Mouse (Mus musculus) neural tube, embryonic 12.5 days (tissue): ENCODE measurements at regions not wholly inside any gene's neighbourhood (a gene's known extent, or its start where the extent isn't known, plus 50 kb on each side); places are given as distances from the start of the nearest gene placed in this dataset.

Experiments
- ATAC-seq: fragments of 200-750 bp; cut with Nextera tagmentation; 2 replicates; pipeline ENCODE4 v1.8.0; 2017; ENCODE audit warnings: low read depth, mild to moderate bottlenecking, moderate TSS enrichment, moderate library complexity; ENCODE audit not compliant: low FRiP score
- H3K27ac ChIP-seq: fragments of 300-500 bp; sonication (generic); 2 replicates; pipeline ENCODE4 v1.5.1; 2016
- H3K27me3 ChIP-seq: fragments of 300-500 bp; sonication (generic); replicated peaks from 2 replicates; pipeline ENCODE4 v1.6.1; 2016; ENCODE audit warnings: mild to moderate bottlenecking
- H3K36me3 ChIP-seq: fragments of 300-500 bp; sonication (generic); 2 replicates; pipeline ENCODE4 v1.6.1; 2016; ENCODE audit warnings: mild to moderate bottlenecking
- H3K4me1 ChIP-seq: fragments of 300-500 bp; sonication (generic); 2 replicates; pipeline ENCODE4 v1.6.1; 2016
- H3K4me2 ChIP-seq: fragments of 300-500 bp; sonication (generic); replicated peaks from 2 replicates; pipeline ENCODE4 v1.6.1; 2016; ENCODE audit warnings: mild to moderate bottlenecking
- H3K4me3 ChIP-seq: fragments of 300-500 bp; sonication (generic); 2 replicates; pipeline ENCODE4 v1.5.1; 2016
- H3K9ac ChIP-seq: fragments of 300-500 bp; sonication (generic); 2 replicates; pipeline ENCODE4 v1.6.1; 2016; ENCODE audit warnings: mild to moderate bottlenecking
- H3K9me3 ChIP-seq: fragments of 300-500 bp; sonication (generic); 2 replicates; pipeline ENCODE4 v1.6.1; 2016; ENCODE audit warnings: mild to moderate bottlenecking
- WGBS: fragments of 180-500 bp; shearing (Covaris S2); methylation state at CpG from one replicate; pipeline ENCODE4 v1.1.7; 2016; 5-methylcytosine and 5-hydroxymethylcytosine counted together

DNA sequence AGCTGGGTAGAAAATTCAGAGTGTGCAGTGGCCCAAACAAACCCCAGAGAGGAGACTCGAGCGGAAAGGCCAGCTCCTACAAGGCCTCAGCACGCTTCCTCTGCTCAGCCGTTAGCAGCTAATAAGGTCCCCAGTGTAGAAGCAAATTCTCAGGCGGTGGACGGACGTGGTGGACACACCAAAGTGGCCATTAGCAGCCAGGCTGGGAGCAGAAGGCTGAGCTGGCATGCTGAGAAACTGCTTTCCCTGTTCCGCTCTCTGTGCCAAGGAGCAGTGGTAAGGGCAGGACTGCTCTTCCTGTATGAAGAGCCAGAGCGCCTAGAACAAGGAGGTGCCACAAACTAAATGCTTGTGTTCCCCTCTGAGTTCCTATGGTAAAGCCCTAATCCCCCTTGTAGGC, 282.1 kb upstream of the Id2 start:
- WGBS: 80% methylated on average over 9 of the region's 9 CpGs
- H3K4me2 ChIP-seq: no peak overlapping the region
- no peak overlapping the region for H3K4me3 ChIP-seq
- no peak overlapping the region for H3K27ac ChIP-seq
- no peaks in the 10 kb centered on the region for H3K4me1 ChIP-seq
- H3K36me3 ChIP-seq: no peaks in the 10 kb centered on the region
- no peaks in the 10 kb centered on the region for H3K27me3 ChIP-seq
- ATAC-seq: no peak
- H3K9me3 ChIP-seq: no peaks in the 10 kb centered on the region
- H3K9ac ChIP-seq: no peak overlapping the region

DNA sequence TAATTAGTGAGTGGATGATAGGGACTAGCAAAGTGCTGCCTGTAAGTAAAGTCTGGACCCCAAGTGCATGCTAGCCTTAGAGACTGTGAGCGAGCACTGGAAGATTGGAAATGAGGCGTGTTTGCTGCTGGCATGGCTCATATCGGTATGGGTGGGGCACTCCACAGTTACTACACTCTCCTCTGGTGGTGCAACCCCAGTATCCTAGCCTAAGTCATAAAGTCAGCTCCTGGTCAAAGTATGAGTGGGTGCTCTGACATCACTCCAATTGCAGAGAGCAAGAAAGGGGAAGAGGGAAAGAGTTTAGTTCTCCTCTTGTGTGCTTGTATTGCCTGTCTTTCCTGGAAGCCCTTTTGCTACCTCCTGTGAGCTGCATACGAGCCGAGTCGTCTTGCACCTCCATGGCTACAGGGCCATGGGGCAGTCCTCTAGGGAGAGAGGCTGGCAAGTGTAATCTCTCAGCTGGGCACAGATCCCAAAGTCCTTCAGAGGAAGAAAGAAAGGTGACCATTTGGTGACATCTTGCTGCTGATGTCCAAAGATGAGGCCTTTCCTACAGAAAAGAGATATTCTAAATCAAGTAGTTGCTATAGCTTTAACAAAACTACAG, 281.2 kb upstream of the Id2 start:
- H3K27ac ChIP-seq: no peak overlapping the region
- no peak overlapping the region for H3K4me3 ChIP-seq
- no peak overlapping the region for H3K9ac ChIP-seq
- no peak for ATAC-seq
- no peaks in the 10 kb centered on the region for H3K4me1 ChIP-seq
- no peak overlapping the region for H3K4me2 ChIP-seq
- no peaks in the 10 kb centered on the region for H3K36me3 ChIP-seq
- H3K27me3 ChIP-seq: no peaks in the 10 kb centered on the region
- no peaks in the 10 kb centered on the region for H3K9me3 ChIP-seq
- WGBS: 86% methylated on average over 6 of the region's 6 CpGs

DNA sequence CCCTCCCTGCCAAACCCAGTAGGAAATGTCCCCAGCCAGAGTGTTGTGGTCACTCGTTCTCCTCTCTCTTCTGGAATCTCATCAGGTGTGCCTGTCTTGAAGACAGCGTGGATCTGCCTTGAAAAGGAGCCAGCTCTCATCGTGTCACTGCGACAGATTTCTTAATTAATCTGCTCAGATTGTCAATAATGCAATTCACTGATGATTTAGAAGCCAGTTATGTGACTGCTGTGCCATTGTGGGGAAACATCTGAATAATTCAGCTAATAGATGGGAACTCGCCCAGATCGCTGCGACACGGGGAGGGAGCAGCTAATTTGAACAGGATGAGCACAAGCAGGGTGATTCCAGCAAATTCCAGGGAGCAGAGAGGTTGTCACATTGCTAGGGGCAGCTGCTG, 279.5 kb upstream of the Id2 start:
- Histone ChIP-seq H3K4me3 (no peak overlapping the region), H3K4me1 (no peaks in the 10 kb centered on the region), H3K9me3 (no peaks in the 10 kb centered on the region), H3K36me3 (no peaks in the 10 kb centered on the region), H3K9ac (no peak overlapping the region), H3K27me3 (no peaks in the 10 kb centered on the region), H3K4me2 (no peak overlapping the region), H3K27ac (no peak overlapping the region)
- WGBS: 57% methylated on average over 8 of the region's 8 CpGs
- ATAC-seq: no peak

DNA sequence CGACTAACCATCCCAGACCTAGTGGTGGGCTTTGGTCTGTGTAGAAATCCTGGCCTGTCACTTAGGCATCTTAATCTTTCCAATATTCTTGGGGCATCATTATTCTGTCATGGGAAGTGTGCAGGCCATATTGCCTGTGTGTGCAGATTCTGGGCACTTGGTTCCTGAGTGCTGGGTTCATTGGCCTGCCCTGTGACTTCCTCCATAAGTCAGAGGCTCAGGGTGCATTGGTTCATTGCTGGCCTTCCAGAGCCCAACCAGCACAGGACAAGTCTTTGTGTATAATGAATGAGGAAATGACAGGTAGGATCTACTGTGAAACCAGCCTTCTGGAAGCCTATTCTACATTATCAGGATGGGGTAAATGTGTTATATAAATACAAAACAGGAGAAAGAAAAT, 270.6 kb upstream of the Id2 start:
- Histone ChIP-seq H3K27ac (no peak overlapping the region), H3K4me3 (no peak overlapping the region), H3K36me3 (no peaks in the 10 kb centered on the region), H3K4me2 (no peak overlapping the region), H3K9me3 (no peaks in the 10 kb centered on the region), H3K9ac (no peak overlapping the region), H3K27me3 (no peaks in the 10 kb centered on the region), H3K4me1 (no peaks in the 10 kb centered on the region)
- ATAC-seq: no peak
- 94% methylated on average over 1 of the region's 1 CpGs for WGBS

DNA sequence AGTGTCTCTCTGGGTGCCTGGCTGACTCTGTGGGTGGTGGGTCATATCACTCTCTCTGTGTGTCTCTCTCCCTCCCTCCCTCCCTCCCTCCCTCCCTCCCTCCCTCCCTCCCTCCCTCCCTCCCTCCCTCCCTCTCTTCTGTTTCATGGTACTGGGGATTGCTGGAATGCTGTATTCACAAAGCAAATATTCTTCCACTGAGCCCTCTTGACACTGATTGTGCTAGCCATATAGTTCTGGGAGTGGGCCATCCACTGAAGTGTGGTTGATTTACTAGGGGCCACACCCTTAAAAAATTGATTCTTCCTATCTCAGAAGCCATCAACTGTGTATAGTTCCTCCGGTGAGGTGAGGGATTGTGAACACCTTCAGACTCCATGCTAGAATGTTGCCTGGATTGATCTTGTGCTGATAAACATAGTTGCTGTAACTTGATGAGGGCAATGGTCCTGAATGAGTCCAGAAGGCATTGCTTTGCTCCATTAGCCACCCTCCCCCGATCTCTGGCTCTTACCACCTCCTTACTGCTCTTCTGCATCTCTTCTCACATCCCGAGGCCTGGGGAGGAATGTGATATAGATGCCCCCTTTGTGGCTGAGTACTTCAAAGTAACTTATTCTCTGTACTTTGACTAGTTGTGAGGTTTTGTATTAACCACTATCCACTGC, 268.8 kb upstream of the Id2 start:
- H3K27me3 ChIP-seq: no peaks in the 10 kb centered on the region

DNA sequence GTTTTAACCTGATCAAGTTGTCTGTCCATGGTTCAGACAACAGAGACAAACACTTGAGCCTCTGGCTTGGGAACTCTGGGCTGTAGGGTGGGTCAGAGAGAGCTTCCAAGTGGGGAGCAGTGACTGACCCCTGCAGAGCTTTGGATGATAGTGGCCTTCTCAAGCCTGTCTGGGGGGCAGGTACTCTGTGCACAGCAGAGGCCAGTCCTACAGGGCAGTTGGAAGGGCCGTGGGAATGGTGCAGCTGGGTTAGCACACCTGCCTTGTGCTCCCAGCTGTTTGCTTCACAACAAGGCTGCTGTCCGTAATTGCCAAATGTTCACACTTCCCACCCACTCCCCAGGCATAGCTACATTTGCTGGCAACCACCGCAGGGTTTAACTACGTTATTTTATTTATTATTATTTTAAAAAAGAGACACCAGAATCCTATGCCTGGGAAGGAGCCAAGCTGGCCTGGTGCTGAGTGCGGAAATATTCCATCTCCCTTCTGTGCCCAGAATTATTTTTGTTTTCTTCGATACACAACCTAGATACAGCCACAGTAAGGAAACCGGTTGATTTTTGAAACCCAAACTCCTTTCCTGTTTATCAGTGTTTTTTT, 268.1 kb upstream of the Id2 start:
- no peak overlapping the region for H3K4me3 ChIP-seq
- 68% methylated on average over 7 of the region's 7 CpGs for WGBS

More for the DNA sequence above, 268.8 kb upstream of the Id2 start:
- H3K27ac ChIP-seq: no peak overlapping the region
- H3K36me3 ChIP-seq: no peaks in the 10 kb centered on the region
- no peak overlapping the region for H3K9ac ChIP-seq
- no peaks in the 10 kb centered on the region for H3K9me3 ChIP-seq
- 69% methylated on average over 3 of the region's 3 CpGs for WGBS
- no peak overlapping the region for H3K4me3 ChIP-seq
- no peak overlapping the region for H3K4me2 ChIP-seq
- no peaks in the 10 kb centered on the region for H3K4me1 ChIP-seq
- no peak for ATAC-seq

DNA sequence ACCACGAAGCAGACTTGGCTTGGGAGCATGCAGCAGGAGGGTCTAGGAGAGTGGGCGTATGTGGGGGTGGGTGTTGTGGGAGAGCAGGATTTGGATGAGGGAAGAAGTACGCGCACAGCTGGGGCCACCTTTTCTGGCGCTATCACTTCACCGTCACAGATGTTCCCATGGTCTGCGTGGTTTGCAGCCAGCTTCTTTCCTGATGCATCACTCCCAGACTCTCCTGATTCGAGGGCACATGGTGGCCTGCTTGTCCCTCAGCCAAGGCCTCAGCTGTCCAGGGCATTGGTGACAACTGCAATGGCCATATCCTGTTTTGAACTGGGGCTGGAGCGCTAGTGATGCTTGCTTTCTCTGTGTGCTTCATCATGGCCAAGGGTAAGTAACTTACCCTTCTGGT, 266.9 kb upstream of the Id2 start:
- H3K9me3 ChIP-seq: no peaks in the 10 kb centered on the region
- no peak overlapping the region for H3K27ac ChIP-seq
- no peak overlapping the region for H3K9ac ChIP-seq
- H3K4me3 ChIP-seq: no peak overlapping the region
- no peaks in the 10 kb centered on the region for H3K36me3 ChIP-seq
- no peak for ATAC-seq
- H3K4me2 ChIP-seq: no peak overlapping the region
- H3K4me1 ChIP-seq: no peaks in the 10 kb centered on the region
- H3K27me3 ChIP-seq: no peaks in the 10 kb centered on the region
- 93% methylated on average over 9 of the region's 9 CpGs for WGBS

More for the DNA sequence above, 268.1 kb upstream of the Id2 start:
- Histone ChIP-seq H3K27me3 (no peaks in the 10 kb centered on the region), H3K9me3 (no peaks in the 10 kb centered on the region), H3K4me1 (no peaks in the 10 kb centered on the region), H3K9ac (no peak overlapping the region), H3K4me2 (no peak overlapping the region), H3K27ac (no peak overlapping the region), H3K36me3 (no peaks in the 10 kb centered on the region)
- ATAC-seq: no peak

DNA sequence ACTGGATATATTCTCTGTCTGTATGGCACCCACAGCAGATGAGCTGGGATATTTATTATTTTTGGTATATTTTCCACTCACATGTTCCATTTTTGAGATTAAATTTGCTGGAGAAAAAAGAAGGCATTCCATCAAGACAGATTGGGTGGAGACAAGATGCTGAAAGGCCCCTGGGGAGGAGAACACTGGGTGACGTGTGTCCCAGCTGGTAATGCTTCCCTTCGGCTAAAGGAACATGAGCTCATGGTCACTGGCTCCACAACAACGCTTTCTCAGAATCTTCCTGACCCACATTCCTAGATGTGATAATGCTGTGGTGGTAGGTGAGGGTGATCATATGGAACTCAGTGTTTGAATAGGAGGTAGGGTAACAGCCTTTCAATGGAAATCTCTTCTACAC, 266.4 kb upstream of the Id2 start:
- ATAC-seq: no peak
- Histone ChIP-seq H3K4me2 (no peak overlapping the region), H3K36me3 (no peaks in the 10 kb centered on the region), H3K9ac (no peak overlapping the region), H3K27ac (no peak overlapping the region), H3K9me3 (no peaks in the 10 kb centered on the region), H3K4me3 (no peak overlapping the region), H3K27me3 (no peaks in the 10 kb centered on the region), H3K4me1 (no peaks in the 10 kb centered on the region)
- 84% methylated on average over 3 of the region's 3 CpGs for WGBS

DNA sequence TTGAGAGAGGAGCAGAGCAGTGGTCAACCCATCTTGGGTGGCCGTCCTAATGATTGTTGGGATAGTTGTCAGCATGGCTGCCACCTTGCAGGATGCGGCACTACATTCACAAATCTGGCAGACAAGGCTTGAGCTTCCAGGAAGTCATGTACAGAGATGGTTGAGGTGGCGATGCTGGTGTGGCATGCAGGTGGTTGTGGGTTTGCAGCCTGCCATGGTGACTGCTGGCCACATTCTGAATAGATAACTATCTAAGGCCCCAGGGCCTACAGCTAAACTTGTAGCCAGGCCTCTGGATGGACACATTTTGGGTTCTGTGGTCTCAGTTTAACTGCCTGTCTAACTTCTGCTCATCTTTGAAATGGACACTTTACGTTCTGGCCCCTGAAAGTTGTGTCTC, 265.8 kb upstream of the Id2 start:
- Histone ChIP-seq H3K4me2 (no peak overlapping the region), H3K27ac (no peak overlapping the region), H3K4me1 (no peaks in the 10 kb centered on the region), H3K4me3 (no peak overlapping the region), H3K27me3 (no peaks in the 10 kb centered on the region), H3K9ac (no peak overlapping the region), H3K9me3 (no peaks in the 10 kb centered on the region), H3K36me3 (no peaks in the 10 kb centered on the region)
- WGBS: 96% methylated on average over 4 of the region's 4 CpGs
- ATAC-seq: no peak

DNA sequence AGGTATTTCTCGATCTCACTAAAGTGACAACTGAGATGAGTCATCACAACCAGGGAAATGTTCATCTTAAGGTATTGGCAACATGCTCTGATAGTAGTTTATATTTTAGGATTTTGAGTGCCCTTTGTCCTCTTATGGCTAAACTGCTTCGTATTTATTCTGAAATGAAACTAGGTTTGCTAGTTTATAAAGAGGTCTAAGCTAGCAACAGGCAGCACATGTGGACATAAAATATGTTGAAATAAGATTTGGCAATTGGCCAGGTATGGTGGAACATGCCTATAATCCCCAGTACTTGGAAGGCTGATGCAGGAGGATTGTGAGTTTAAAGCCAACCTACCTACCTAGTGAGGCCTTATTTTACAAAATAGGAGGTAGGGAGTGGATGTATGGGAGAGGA, 263.8 kb upstream of the Id2 start:
- no peaks in the 10 kb centered on the region for H3K36me3 ChIP-seq
- 87% methylated on average over 2 of the region's 2 CpGs for WGBS
- no peak overlapping the region for H3K4me3 ChIP-seq
- H3K9me3 ChIP-seq: no peaks in the 10 kb centered on the region
- no peaks in the 10 kb centered on the region for H3K4me1 ChIP-seq
- no peak overlapping the region for H3K27ac ChIP-seq
- no peak for ATAC-seq
- no peak overlapping the region for H3K9ac ChIP-seq
- H3K4me2 ChIP-seq: no peak overlapping the region
- H3K27me3 ChIP-seq: no peaks in the 10 kb centered on the region

DNA sequence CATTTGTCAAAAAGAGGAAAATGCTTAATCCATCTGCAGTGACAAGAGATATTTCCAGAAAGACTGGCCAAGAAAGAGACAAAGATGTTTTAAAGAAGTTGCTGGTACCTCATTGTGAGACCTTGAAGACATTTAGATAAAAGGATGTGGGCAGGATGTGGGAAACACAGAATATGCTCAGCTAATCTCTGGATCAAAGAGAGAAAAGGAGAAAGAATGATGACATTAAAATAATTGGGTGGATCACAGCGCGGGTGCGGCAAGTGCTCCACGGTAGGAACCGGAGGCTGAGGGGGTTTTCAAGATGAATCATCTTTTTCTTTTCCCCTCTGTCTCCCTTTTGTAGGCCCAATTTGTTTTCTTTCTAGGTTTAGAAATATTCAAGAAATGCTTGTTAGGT, 263.0 kb upstream of the Id2 start:
- Histone ChIP-seq H3K4me1 (no peaks in the 10 kb centered on the region), H3K4me3 (no peak overlapping the region), H3K27me3 (no peaks in the 10 kb centered on the region), H3K27ac (no peak overlapping the region), H3K36me3 (no peaks in the 10 kb centered on the region), H3K4me2 (no peak overlapping the region), H3K9ac (no peak overlapping the region), H3K9me3 (no peaks in the 10 kb centered on the region)
- 97% methylated on average over 5 of the region's 5 CpGs for WGBS
- ATAC-seq: no peak

DNA sequence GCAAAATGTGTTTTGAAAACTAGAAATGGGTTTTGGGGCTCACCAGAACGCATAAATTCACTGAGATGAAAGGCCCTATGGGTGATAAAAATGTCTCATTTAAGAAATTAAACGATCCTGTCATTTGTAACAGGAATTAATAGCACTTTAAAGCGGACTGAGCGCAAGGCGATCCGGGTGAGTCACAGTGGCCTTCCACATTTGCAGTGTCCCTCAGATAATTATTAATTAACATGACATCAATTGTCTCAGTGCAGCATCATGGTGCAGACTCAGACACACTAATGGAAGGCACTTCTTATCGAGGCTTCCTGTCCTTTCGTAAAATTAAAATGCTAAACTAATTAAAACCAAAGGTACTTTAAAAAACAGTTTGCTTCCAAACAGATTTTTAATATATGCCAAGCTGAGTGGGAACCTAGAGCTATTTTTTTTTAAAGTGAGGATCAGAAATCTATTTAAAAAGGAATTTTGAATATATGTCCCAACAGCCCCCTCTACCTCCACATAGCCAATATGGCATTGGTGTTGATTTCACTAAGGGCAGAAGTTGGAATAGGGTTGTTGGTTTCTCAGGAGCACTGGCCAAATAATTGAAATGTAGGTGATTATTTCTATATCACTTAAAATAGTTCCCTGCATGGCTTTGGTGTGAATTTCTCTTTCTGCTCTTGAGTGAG, 262.0 kb upstream of the Id2 start:
- no peak overlapping the region for H3K9ac ChIP-seq
- 75% methylated on average over 8 of the region's 8 CpGs for WGBS
- no peaks in the 10 kb centered on the region for H3K9me3 ChIP-seq
- H3K36me3 ChIP-seq: no peaks in the 10 kb centered on the region
- no peak for ATAC-seq
- H3K4me2 ChIP-seq: no peak overlapping the region
- H3K27ac ChIP-seq: no peak overlapping the region
- H3K27me3 ChIP-seq: no peaks in the 10 kb centered on the region
- H3K4me3 ChIP-seq: no peak overlapping the region
- H3K4me1 ChIP-seq: no peaks in the 10 kb centered on the region
